Mouse (Mus musculus): ENCODE data around the gene Ano8.

GRCm38 (mm10) chr8:71485142-71486135 is at the start of gene Ano8:
- no peak for TF ChIP-seq ZC3H11A (IDR thresholded peaks at IDR 0.05; ENCODE audit: borderline replicate concordance, low read depth, low read length)
- TF ChIP-seq HCFC1 (IDR thresholded peaks at IDR 0.05; ENCODE audit: borderline replicate concordance, insufficient read depth, low read length) = no peak
